Mouse (Mus musculus) midbrain, embryonic 10.5 days (tissue): ENCODE data around the gene BC035044. TPM values are rescaled to one million over a fixed set of nuclear protein-coding genes. Genes with fewer than 3 reads are reported as not detected.
"Not testable (repeated sequence)": the region's sequence is repeated elsewhere in the genome, so short reads cannot be mapped to it uniquely, and the experiment has no call there.

Experiments used
- DNase-seq: peaks from one replicate; pipeline ENCODE4 v3.0.0-alpha.2; 2017; ENCODE audit warnings: low spot score
- H3K27ac ChIP-seq: fragments of 300-500 bp; sonication (generic); replicated peaks from 2 replicates; pipeline ENCODE4 v1.5.1; 2016; ENCODE audit warnings: mild to moderate bottlenecking
- H3K27me3 ChIP-seq: fragments of 300-500 bp; sonication (generic); 2 replicates; pipeline ENCODE4 v1.6.1; 2016; ENCODE audit warnings: low read depth, mild to moderate bottlenecking; ENCODE audit not compliant: poor library complexity, severe bottlenecking
- H3K36me3 ChIP-seq: fragments of 300-500 bp; sonication (generic); 2 replicates; pipeline ENCODE4 v1.6.1; 2016; ENCODE audit warnings: mild to moderate bottlenecking, moderate library complexity
- H3K4me1 ChIP-seq: fragments of 300-500 bp; sonication (generic); 2 replicates; pipeline ENCODE4 v1.6.1; 2016
- H3K4me3 ChIP-seq: fragments of 300-500 bp; sonication (generic); 2 replicates; pipeline ENCODE4 v1.5.1; 2016; ENCODE audit warnings: mild to moderate bottlenecking, moderate library complexity
- H3K9me3 ChIP-seq: fragments of 300-500 bp; sonication (generic); replicated peaks from 2 replicates; pipeline ENCODE4 v1.6.1; 2016; ENCODE audit warnings: mild to moderate bottlenecking
- WGBS: fragments of 180-500 bp; shearing (Covaris S2); methylation state at CpG from one replicate; pipeline ENCODE4 v1.1.7; 2016; 5-methylcytosine and 5-hydroxymethylcytosine counted together
- polyA plus RNA-seq: library from polyadenylated mRNA; unstranded; fragments of >200 nt; fragmentation: Nextera tagmentation; extraction: Ambion mirVana; gene quantifications from 2 replicates; pipeline ENCODE4 v1.2.1, GENCODE M21; 2016

Gene BC035044
- polyA plus RNA-seq, result 1.3 and 1.4 TPM in 2 replicates

DNA sequence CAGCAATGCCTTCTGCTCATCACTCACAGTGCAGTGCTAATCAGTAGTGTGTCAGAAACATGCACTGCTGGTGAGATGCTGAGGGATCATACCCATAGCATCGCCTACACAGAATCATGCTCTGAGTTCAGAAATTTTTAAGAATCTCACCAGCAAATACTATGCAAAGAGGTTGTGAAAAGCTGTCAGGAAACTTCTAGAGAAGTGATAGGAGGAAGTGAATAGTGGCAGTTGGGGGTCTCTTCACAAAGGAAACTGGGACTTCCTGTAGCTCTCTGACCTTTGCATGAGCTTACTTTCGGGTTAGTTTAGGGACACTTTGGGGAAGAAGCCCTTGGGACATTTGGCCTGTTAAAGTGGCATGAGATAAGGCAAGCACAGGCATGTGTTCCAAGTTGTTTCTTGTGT is at the start of gene BC035044:
Gene BC035044 (minus strand): TSS at position 179 of the 408 bp plus-strand sequence.
- DNase-seq, result no peak
- Histone ChIP-seq H3K27ac (no peak within 1 kb of the TSS), H3K4me3 (no peak within 1 kb of the TSS), H3K4me1 (no peaks in the 10 kb centered on the region), H3K27me3 (no peaks in the 10 kb centered on the region), H3K36me3 (no peaks in the 10 kb centered on the region), H3K9me3 (no peaks in the 10 kb centered on the region)
- 85% methylated on average over 2 of the region's 2 CpGs for WGBS

DNA sequence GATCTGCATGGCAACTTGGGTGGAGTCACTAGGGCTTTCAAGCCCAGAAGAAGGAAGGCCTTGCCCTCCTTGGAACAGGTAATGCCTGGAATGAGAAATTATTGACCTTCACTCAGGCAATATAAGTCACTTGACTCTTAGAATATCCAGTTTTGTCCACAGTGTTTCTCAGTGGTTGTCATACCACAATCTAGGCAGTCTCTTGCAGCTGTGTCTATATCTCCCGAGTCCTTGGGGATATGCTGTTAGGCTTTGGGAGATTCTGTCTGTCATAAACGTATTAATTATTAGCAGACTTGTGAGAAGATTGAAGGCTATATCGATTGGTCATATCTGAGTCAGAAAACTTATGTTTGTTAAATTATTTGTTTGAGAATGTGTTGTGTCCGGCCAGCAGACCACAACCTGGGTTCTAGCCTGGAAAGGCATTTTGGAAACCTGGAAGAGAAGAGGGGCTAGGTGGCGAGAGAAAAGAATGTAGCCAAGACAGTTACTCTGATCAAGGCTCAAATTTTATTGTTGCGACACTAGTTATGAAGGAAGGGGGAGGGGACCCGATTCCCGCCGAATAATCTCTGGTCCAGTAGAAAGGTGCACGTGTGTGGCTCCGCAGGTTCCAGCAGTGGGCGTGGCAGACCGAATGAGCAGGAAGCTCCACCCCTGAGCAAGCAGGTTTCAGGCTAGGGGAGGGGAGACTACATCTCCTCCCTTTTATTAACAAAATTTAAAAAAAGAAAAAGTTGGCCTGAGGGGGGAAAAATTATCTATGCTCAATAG is 45.2 kb upstream of the BC035044 start:
- not testable (repeated sequence) for H3K27ac ChIP-seq, H3K4me1 ChIP-seq, H3K27me3 ChIP-seq, DNase-seq, H3K4me3 ChIP-seq, H3K36me3 ChIP-seq, H3K9me3 ChIP-seq
- 90% methylated on average over 5 of the region's 13 CpGs for WGBS

DNA sequence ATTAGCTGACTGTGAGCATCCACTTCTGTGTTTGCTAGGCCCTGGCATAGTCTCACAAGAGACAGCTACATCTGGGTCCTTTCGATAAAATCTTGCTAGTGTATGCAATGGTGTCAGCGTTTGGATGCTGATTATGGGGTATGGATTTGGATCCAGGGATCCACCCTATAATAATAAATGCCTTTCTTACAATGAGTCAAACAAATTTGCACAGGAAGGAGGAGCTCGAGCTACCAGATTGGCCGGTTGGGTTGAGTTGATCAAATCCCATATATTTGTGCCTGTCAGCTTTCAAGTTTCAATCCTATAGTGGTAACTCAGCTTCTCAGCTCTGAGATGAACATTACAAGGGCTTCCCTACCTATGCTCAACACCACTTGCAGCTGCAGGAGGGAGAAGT is 43.2 kb upstream of the BC035044 start, which contains the start of gene Clec2g:
Gene Clec2g (plus strand): TSS at position 301 of the 400 bp plus-strand sequence.
- WGBS, result over 99% methylated on average over 4 of the region's 4 CpGs

DNA sequence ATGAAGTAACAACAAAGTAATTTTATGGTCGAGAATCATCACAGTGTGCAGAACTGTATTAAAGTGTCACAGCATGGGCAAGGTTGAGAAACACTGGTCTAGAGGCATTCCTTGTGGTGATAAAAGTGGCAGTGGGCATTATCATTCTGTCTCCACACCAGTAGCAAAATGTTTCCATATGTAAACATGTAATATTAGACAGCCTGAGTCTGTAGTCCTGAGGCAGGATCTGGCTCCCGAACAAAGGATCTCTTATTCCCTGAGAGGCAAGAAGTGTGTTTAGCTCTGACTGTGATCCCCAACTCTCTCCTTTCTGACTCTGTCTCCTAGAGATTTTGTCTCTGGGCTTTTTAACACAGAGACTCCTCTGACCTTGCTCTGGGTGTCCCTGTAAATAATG is 42.1 kb upstream of the BC035044 start:
- 86% methylated on average over 2 of the region's 2 CpGs for WGBS
- no peak for DNase-seq
- Histone ChIP-seq H3K27me3 (no peaks in the 10 kb centered on the region), H3K9me3 (no peaks in the 10 kb centered on the region), H3K4me3 (no peak overlapping the region), H3K4me1 (no peaks in the 10 kb centered on the region), H3K27ac (no peak overlapping the region), H3K36me3 (no peaks in the 10 kb centered on the region)

More for the DNA sequence above, 43.2 kb upstream of the BC035044 start, which contains the start of gene Clec2g:
- not testable (repeated sequence) for H3K9me3 ChIP-seq, H3K27me3 ChIP-seq, H3K36me3 ChIP-seq, H3K4me1 ChIP-seq, H3K27ac ChIP-seq, DNase-seq, H3K4me3 ChIP-seq

DNA sequence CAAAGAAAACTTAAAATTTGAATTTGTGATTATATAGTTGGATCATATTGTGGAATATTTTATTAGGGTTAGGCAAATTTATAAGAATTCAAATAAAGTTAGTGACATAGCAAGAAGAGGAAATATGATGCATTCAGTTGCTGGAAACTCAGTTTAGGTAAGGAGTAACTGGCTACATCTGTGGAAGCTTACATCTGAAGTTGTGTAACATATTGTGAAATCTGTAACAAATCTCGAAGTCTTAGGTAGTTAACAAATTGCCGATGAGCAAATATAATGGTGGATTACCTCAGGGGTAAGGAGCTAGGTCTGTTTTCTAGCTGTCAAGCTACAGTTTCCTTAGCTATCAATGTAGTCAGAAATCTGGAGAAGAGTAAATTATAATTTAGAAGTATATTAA is 26.4 kb upstream of the BC035044 start:
- no peak overlapping the region for H3K4me3 ChIP-seq
- no peaks in the 10 kb centered on the region; the same call in 1 of the 2 replicates for H3K9me3 ChIP-seq
- no peak overlapping the region for H3K27ac ChIP-seq
- no peaks in the 10 kb centered on the region for H3K4me1 ChIP-seq
- no peaks in the 10 kb centered on the region for H3K27me3 ChIP-seq
- DNase-seq, result no peak
- H3K36me3 ChIP-seq, result no peaks in the 10 kb centered on the region
- 87% methylated on average over 2 of the region's 2 CpGs for WGBS

DNA sequence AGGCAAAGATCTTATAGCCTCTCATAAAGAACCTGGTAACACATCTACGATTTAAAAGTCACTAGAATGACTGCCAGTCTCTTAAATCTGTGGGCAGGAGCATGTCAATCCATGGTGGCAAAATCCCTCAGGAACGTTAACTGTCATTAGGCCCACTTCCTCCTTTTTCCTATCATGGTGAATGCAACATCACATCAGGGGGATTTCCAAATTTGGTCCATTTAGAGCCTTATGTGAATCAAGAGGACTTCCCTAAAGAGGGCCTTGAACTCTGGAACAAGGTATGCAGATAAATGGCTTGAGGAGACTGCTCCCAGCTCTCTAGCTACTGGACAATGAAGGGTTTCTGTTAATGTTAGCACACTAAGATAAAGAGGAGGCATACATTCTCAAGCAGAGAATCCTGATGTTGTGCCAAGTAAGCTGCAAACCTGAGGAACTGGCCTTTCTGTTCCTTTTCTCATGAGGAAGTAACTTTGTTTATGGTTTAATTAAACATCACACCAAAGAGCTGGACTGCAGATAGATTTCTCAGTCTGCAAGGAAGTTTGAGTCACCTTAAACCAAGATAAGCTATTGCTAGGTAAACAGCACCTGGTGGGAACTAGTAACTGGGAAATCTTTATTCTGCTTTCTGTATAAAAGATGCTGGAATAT is 22.8 kb upstream of the BC035044 start:
- 82% methylated on average over 2 of the region's 2 CpGs for WGBS

DNA sequence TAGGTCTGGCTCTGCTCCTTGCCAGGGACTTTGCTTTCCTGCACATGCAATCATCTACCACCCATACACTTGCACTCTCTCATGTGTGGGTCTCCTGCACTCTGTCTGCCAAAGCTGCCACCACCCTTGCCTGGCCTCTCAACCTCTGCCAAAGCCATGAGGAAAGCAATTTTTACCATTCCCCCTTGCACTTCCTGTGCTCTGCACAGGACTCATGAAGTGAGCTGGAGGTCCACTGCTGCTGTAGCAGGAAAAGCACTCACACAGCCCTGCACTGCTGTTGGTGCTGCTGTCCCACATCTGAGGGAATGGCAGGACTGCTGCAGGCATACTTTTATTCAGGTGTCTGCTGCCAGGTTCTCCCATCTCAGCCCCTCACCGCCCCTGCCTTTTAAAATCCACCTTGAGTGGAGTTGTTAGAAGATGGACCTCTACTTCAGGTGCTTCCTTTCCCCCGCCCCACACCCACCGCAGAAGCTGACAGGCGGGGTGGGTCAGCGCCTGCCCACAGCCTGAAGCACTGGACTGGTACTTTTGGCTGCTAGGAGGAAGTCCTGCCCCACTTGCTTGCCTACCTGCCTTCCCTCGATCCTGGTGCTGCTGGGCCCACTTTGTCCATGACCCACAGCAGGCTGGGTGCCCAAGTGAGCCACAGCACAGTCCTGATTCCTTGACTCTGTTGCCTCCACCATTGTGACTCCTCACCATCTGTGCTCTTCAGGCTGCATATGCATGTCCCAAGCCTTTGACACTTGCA is 10.0 kb upstream of the BC035044 start:
- H3K27me3 ChIP-seq, DNase-seq: not testable (repeated sequence)

More for the DNA sequence above, 22.8 kb upstream of the BC035044 start:
- Histone ChIP-seq H3K27ac (no peak overlapping the region), H3K4me3 (no peak overlapping the region), H3K4me1 (no peaks in the 10 kb centered on the region), H3K36me3 (no peaks in the 10 kb centered on the region), H3K9me3 (peaks cover 5% of the 10 kb centered on the region; the same call in 1 of the 2 replicates), H3K27me3 (no peaks in the 10 kb centered on the region)
- no peak for DNase-seq

DNA sequence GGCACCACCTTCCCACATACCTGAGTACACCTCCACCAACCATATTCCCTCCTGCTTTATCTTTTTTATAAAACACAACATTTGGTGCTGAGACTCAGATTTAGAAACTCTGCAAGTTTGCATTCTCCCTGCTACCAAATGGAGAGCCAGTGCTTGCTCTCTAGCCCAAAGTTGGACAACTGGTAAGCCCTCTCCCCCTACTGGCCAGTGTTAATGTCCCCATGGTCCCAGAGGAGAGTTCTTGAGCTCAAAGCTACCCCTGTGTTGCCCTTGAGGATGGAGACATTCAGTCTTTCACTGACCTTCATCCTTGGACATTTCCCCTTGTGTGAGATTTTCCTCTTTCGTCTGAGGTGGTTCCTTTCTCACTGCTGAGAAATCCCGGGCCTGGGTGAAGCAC is 9.1 kb upstream of the BC035044 start:
- DNase-seq, result no peak
- Histone ChIP-seq H3K27me3 (no peaks in the 10 kb centered on the region), H3K27ac (no peak overlapping the region), H3K4me3 (no peak overlapping the region), H3K36me3 (no peaks in the 10 kb centered on the region), H3K4me1 (no peaks in the 10 kb centered on the region), H3K9me3 (no peaks in the 10 kb centered on the region)
- WGBS, result 85% methylated on average over 2 of the region's 2 CpGs

More for the DNA sequence above, 10.0 kb upstream of the BC035044 start:
- not testable (repeated sequence) for H3K9me3 ChIP-seq, H3K27ac ChIP-seq, H3K4me1 ChIP-seq, H3K4me3 ChIP-seq, H3K36me3 ChIP-seq
- WGBS, result 87% methylated on average over 6 of the region's 6 CpGs

DNA sequence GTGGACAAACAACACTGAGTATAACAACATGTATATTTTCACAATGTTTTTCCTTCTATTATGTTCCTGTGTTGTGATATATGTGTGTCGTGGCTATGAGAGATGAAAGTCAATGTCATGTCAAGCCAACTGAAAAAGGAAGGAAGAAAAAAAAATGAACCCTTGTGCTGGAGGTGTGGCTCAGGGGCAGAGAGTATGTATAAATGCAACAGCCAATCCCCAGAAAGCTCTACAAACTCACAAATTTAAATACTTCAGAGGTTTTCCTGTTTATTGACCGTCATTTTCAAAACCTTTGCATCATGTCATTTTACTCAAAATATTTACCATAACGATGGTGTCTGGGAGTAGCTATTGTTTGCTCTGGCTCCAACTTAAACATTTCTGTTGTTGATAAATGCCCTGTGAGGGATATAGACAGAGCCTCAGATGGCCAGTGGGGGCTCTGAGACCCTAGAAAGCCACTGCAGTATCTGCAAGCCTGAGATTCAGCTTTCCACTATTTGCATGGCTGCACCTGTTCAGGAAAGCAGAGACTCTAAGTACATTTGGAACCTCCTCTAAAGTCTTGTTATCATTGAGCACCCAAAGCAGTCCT is 4.6 kb upstream of the BC035044 start:
- Histone ChIP-seq H3K9me3 (no peaks in the 10 kb centered on the region), H3K36me3 (no peaks in the 10 kb centered on the region), H3K27me3 (no peaks in the 10 kb centered on the region), H3K27ac (no peak overlapping the region), H3K4me1 (no peaks in the 10 kb centered on the region), H3K4me3 (no peak overlapping the region)
- WGBS, result 94% methylated on average over 3 of the region's 3 CpGs
- no peak for DNase-seq

DNA sequence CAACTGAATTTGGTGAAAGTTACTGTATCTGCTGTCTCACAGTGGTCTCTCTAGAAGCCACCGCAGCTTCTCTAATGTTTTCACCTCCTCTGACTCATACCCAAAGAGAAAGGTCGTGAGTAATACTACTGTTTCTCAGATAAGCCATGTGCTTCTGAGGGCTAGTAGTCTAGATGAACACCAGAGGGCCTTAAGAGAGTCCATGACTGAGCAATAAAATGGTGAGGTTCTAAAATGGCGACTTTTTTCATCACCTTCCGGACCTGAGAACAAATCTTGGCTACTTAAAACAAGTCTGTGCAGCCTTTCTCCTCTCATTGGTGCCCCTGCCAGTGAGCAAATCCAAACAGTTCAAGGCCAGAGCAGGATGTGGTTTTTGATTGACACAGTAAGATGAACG is 2.1 kb downstream of the BC035044 start:
- H3K4me1 ChIP-seq, result no peaks in the 10 kb centered on the region
- WGBS, result 82% methylated on average over 5 of the region's 5 CpGs
- no peaks in the 10 kb centered on the region for H3K36me3 ChIP-seq
- H3K4me3 ChIP-seq, result no peak overlapping the region
- no peaks in the 10 kb centered on the region for H3K9me3 ChIP-seq
- H3K27ac ChIP-seq, result no peak overlapping the region
- DNase-seq, result no peak
- H3K27me3 ChIP-seq, result no peaks in the 10 kb centered on the region

DNA sequence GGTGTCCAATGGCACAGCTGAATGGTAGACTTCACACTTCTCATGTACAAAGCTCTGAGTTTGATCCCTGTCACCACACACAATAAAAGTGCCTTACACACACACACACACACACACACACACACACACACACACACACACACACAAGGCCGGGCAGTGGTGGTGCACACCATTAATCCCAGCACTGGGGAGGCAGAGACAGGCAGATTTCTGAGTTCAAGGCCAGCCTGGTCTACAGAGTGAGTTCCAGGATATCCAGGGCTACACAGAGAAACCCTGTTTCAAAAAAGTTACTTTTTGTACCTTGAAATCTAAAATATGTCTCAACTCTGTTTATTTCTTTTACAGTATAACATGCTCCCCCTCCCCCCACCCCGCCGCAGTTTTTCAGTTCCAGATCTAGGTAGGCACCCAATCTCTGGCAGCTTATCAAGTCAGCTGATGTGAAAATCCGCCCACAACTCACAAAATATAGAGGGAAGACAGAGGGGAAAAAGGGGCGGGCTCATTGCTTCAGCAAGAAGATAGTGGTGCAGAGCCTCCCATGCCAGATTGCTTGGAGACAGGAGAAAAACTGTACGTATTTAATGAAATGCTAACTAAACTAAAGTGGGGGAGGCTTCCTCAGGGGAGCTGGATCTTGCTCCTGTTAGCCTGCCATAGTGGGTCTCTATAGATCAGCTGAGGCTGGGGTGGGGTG is 3.7 kb downstream of the BC035044 start, which contains the start of gene Clec2i:
Gene Clec2i (plus strand): TSS at position 498 of the 700 bp plus-strand sequence.
- DNase-seq, H3K36me3 ChIP-seq, H3K4me3 ChIP-seq, H3K4me1 ChIP-seq, H3K27me3 ChIP-seq, H3K27ac ChIP-seq, H3K9me3 ChIP-seq: not testable (repeated sequence)
- 90% methylated on average over 6 of the region's 6 CpGs for WGBS
